Mouse (Mus musculus) megakaryocyte, adult 5-6 weeks (primary cell): ENCODE results near the gene Gm815. TPM values are rescaled to one million over a fixed set of nuclear protein-coding genes. Genes with fewer than 3 reads are reported as not detected.

ENCODE experiments used
- ATAC-seq: 2 replicates; pipeline ENCODE4 v1.8.0; 2016; ENCODE audit warnings: mild to moderate bottlenecking, inconsistent platforms; ENCODE audit not compliant: poor library complexity, severe bottlenecking
- total RNA-seq, 2 experiments: library from RNA; stranded (forward) in 1 of 2; stranded (reverse) in 1 of 2; fragments of 153-499, 151-499 nt in 1 of 2; fragments of 221-1000, 200-1000 nt in 1 of 2; gene quantifications; 2 replicates each; pipeline versions ENCODE4 v1.2.3 to v1.2.4; 2015 to 2017

Gene Gm815
- not detected in 2 replicates for total RNA-seq (2015)
- total RNA-seq (2017) = not detected in 2 replicates

- ATAC-seq = no peak
Measured at GRCm38 (mm10) chr19:26885616-26886015, at the start of gene Gm815. Gene Gm815 (plus strand): TSS chr19:26885881.

DNA sequence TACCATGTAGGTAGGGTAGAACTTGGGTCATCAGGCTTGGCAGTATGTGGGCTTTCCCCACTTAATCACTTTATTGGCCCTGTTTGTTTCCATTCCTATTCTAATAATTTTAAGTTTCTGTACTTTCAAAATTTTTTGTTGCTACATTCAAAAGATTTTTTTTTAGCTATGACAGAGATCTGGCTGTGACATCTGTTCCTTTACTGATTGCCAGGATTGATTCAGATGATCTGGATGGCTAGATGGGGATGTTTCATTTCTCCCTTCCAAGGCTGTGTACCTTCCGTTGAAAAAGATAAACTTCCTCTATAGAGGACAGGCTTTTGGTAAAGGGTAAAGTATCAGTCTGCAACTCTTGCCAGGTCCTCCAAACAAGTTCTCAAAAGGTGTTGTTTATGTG, 48.1 kb upstream of the Gm815 start:
- ATAC-seq = no peak

GRCm38 (mm10) chr19:26843896-26844295, 41.8 kb upstream of the Gm815 start:
- no peak for ATAC-seq

DNA sequence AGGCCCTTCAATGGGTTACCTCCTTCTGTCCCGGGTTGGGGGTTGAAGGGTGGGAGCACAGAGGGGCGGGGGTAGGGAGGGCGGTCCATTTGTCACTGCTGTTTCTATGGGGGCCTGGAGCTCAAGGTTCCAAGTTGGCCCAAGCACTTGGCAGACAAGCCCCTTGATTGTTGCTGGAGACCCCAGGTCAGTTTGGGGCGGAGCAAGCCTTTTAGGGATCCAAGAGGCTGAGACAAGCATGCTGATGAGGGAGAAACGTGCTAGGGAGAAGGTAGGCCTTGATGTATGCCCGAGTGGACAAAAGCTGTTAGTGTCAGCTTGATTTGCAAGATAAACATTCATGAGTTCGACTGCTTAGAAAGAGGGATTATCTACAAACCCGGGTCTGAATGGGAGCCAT, 40.9 kb upstream of the Gm815 start:
- ATAC-seq = no peak

DNA sequence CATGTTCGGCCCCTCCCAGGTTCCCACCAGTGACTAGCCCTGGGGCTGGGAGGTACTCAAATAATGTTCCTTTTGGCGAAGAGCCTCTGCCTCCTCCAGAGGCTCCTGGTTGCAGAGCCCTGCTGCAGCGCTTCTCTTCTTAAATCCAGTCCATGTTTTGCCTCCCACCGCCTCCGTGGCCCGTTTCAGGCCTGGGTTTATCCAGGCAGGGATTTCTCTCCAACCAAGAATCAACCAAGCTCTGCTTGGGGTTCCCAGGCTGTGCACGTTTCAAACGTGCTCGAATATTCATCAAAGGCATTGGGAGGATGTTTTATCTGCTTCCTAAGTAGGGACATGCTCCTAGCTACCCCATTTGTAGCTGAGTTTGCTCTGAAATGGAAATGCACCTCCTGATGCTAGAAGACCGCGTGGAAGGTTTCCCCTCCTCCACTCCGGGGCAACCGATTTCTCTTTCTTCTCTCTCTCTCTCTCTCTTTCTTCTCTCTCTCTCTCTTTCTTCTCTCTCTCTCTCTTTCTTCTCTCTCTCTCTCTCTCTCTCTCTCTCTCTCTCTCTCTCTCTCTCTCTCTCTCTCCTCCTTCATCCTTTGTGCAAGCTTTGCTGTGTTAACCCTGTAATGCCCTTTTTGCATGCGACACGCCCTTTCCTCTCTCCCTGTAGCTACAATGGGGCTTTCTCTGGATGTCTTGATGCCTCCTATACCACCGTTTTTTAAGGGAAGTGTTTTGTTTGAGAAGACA, 40.2 kb upstream of the Gm815 start:
- ATAC-seq = peak; percentile 97

- no peak for ATAC-seq
Measured at GRCm38 (mm10) chr19:26846017-26846285, 39.7 kb upstream of the Gm815 start.

DNA sequence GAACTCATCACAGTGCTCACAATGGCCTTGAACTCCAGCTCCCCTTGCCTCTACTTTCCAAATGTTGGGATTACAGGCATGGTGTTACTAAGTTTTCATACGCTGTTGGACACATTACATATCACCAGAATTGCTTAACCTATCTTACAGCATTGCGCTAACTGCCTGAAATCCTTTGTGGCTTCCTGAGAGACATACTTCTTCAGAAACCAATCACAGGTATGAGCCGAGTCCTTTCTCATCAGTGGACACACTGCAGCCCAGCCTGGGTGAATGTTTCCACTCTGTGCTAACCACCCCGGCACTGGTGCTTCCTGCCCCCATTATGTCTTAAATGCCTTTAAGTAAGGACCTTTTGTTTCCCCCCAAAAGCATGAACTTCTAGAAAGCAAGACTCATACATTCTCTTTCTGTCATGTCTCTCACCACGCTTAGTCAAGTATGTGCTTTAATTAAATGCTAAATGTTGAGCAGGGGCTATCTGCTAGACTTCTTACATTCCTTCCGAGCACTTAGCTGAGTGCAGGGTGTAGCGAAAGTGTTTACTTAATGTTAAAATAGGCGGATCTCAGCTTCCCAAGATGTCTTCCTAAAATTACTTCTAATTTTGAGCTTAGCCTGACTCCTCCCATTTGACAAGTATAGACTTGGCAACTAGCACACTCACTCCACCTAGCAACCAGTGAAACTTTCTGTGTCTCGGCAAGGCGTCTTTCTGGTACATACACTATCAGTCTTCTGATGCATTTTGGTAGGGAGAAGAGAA, 34.5 kb upstream of the Gm815 start:
- peak; percentile 78 for ATAC-seq

DNA sequence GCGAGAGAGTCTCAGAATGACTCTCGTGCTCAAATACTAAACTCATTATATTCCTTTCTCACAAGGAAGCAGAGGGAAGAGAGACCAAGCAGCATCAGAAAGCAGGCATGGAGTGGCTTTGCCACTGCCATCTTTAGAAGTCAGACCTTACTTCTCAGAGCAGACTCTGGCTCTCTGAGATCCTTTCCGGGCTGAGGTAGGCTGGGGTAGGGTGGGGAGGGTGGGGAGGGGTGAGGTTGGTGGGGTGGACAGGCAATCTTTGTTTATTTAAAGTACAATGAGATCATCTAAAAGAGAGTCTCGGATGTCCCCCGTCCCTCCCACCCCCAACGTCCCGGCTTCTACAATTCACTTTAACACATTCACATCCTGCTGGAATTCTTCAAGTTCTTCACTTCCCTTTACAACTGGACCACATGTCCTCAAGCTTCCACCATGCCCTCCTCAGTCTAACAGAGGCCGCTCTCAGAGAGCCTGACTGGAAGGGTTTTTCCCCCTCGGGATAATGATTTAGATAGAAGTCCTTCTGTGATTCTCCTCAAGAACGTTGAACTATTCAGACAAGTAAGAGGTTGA, 33.3 kb upstream of the Gm815 start:
- ATAC-seq = no peak

DNA sequence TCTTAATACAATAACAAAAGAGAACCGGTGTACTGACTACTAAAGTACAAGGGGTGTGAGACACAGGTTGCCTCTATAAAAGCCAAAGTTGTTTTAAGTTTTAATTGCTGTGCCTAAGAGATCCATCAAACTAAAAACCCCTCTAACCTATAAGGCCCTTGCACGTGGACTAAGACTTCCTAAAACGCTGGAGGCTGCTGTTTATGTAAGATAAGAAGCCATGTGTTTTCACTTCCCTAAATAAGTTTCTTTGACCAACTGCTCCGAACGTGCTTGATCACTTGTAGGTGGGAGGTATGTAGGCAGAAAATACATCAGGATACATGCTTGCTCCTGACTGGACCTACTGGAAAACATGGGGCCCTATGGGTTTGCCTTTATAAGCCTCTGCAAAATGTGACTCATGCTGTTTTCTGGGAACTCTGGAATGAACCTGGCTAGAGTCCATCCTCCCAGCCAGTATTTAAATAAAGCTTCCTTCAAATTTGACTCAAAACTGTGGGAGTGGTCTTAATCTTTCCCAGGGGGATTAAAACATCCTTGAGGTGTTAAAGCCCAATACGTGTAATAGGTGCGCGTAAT, 31.9 kb upstream of the Gm815 start:
- peak; percentile 69 for ATAC-seq

- no peak for ATAC-seq
Measured at GRCm38 (mm10) chr19:26854661-26855060, 31.0 kb upstream of the Gm815 start.

DNA sequence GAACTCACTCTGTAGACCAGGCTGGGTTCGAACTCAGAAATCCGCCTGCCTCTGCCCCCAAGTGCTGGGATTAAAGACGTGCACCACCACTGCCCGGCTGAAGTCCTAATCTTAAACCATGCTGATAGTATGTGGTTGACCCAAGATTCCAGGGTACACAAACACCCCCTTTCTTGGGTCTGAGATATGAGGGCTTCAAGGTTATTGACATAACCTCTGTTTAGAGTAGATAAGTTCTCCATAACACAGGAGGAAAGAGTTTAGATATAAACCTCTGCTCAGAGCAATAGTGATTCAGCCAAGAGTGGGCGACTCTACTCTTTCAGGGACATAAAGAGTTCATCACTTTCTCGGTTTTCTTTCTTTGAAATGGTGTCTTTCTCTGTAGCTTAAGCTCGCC, 30.5 kb upstream of the Gm815 start:
- ATAC-seq = no peak

GRCm38 (mm10) chr19:26858427-26859194, 27.1 kb upstream of the Gm815 start:
- no peak for ATAC-seq

DNA sequence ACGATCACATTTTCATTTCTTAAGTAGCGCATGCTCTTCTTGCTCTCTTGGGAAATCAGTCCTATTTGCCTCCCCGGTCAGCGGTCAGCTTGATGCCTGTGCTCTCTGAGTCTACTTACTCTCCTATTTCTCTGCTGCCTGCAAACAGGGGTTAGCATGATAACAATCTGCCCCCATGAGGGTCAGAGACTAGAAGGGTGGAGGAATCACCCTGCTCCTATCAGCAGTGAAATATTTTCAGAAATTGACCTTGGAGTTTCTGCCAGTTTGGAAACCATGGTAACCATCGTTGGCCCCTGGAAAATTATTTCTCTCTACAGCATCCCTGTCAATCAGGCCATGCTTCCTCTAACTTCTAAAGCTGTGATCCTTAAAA, 26.5 kb upstream of the Gm815 start:
- ATAC-seq = no peak

GRCm38 (mm10) chr19:26863662-26864061, 22.0 kb upstream of the Gm815 start:
- no peak for ATAC-seq

DNA sequence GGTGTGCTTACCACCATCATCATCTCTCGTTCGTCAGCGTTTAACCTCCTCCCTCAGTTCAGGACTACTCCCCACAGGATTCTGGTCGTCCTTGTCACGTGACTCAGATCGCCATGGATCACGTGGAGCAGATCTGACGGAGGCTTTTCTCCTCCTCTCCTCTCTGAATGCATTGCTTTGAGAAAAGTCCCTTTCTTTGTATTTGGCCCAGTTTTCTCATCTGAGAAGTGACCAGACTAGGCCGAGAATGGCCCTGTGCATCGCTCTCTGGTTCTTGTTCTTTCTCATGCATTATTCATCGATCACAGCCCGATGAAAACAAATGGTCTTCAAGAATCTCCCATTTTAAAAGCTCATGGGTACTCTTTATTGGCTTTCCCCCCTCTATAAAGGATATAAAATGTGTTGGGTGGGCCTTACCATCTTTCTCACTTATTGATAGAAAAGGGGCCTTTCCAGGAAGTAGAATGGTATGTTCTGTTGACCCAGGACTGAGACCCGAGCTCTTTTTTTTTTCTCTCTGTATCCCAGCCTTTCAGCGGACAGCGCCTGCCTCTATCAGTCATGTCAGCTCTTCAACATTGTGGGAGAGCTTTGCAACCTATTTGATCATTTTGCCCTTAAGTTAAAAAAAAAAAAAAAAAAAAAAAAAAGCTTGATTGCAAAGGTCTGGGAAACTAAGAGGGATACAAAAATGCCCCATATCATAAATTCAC, 20.5 kb upstream of the Gm815 start:
- ATAC-seq = no peak

- no peak for ATAC-seq
Measured at GRCm38 (mm10) chr19:26865736-26866135, 19.9 kb upstream of the Gm815 start.

DNA sequence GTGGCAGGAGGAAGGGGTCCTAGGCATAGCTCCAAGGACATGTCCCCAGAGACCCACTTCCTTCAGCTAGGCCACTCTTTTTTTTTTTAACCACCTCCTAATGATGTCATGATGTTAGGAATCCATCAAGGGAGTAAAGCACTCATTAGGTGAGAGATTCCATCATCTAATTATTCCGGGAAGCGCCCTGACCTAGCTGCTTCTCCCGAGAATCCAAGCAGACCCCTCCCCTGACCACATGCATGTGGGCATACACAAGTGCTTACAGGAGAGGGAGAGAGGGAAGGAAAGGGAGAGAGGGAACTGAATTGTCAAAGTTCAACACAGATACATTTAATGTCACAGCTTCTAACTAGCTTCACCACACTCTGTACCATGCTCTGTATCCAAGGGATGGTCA, 16.1 kb upstream of the Gm815 start:
- no peak for ATAC-seq

DNA sequence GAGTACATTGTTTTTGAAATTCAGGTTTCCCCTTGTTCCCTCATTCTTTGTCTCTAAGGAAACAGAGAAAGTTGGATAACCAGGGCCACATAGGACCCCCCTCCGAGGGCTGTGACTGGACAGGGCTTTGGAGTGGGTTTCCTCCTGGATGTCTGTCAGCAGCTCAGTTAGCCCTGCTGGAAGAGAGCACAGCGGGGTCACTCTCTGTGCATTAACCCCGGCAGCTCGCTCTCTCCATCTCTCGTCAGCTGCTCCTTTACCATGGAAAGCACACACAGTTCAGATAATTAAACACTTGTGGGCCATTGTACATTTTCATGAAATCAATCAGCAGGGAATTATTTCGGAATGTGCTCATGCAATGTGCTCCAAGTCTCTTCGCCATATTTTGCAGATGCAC, 15.4 kb upstream of the Gm815 start:
- no peak for ATAC-seq

GRCm38 (mm10) chr19:26871096-26871495, 14.6 kb upstream of the Gm815 start:
- no peak for ATAC-seq

DNA sequence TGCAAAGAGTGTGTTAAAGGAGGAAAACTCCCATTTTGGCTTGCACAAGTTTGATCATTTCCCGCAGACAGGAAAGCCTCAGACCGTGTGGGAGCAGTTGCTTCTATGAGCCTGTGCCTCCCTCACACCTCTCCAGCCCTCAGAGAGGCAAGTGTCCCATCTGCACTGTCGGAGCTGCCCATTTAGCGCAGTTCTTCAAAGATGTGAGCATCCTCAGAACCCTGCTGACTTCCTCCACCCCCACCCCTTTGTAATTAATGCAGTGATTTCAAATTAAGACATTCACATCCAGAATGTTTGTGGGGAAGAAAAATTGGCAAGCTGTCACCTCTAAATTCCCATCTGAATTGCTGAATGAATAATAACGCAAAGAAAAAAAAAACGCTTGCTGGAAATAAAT, 12.8 kb upstream of the Gm815 start:
- no peak for ATAC-seq

DNA sequence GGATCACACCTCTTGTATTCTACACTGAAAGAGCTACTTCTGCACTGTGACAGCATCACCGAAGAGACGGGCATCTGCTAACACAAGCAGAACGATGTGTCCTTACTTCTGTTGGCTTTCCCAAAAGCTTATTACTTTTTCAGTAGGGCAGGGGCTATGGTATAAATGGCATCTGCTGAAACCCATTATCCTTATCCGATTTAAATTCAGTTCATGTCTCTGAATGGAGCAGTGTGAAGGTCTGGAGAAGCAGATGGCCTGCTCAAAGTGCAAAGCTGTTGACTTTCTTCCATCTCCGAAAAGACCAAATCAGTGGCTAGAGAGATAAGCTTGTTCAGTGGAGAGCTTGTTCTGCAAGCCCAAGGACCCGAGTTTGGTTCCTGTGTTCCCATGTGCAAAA, 10.1 kb upstream of the Gm815 start:
- ATAC-seq = no peak
